Mouse (Mus musculus) stomach, postnatal 0 days (tissue): ENCODE measurements around the gene Trank1. TPM values are rescaled to one million over a fixed set of nuclear protein-coding genes. Genes with fewer than 3 reads are reported as not detected.

Experiments
- ATAC-seq: fragments of 200-750 bp; cut with Nextera tagmentation; 2 replicates; pipeline ENCODE4 v1.8.0; 2017; ENCODE audit not compliant: low FRiP score, low TSS enrichment
- DNase-seq: peaks from one replicate; pipeline ENCODE4 v3.0.0-alpha.2; 2016; ENCODE audit warnings: low spot score
- H3K27ac ChIP-seq: fragments of 300-500 bp; sonication (generic); replicated peaks from 2 replicates; pipeline ENCODE4 v1.5.1; 2014; ENCODE audit warnings: mild to moderate bottlenecking, control low read depth
- H3K27me3 ChIP-seq: fragments of 300-500 bp; sonication (generic); 2 replicates; pipeline ENCODE4 v1.6.1; 2014; ENCODE audit warnings: low read length; ENCODE audit not compliant: control insufficient read depth, insufficient read depth
- H3K36me3 ChIP-seq: fragments of 300-500 bp; sonication (generic); 2 replicates; pipeline ENCODE4 v1.6.1; 2014; ENCODE audit warnings: low read length, mixed read lengths; ENCODE audit not compliant: control insufficient read depth, insufficient read depth
- H3K4me1 ChIP-seq: fragments of 300-500 bp; sonication (generic); replicated peaks from 2 replicates; pipeline ENCODE4 v1.6.1; 2014; ENCODE audit warnings: antibody characterized with exemption; ENCODE audit not compliant: control insufficient read depth, insufficient read depth
- H3K4me2 ChIP-seq: fragments of 300-500 bp; sonication (generic); replicated peaks from 2 replicates; pipeline ENCODE4 v1.6.1; 2014; ENCODE audit warnings: low read depth, mild to moderate bottlenecking, control low read depth, moderate library complexity
- H3K4me3 ChIP-seq: fragments of 300-500 bp; sonication (generic); 2 replicates; pipeline ENCODE4 v1.5.1; 2014; ENCODE audit warnings: low read depth, low read length, control low read depth
- H3K9ac ChIP-seq: fragments of 300-500 bp; sonication (generic); 2 replicates; pipeline ENCODE4 v1.6.1; 2014; ENCODE audit warnings: mild to moderate bottlenecking, low read length, control low read depth, mixed read lengths
- H3K9me3 ChIP-seq: fragments of 300-500 bp; sonication (generic); 2 replicates; pipeline ENCODE4 v1.6.1; 2016; ENCODE audit warnings: low read length; ENCODE audit not compliant: control insufficient read depth
- CTCF ChIP-seq: IDR thresholded peaks from 2 replicates; pipeline ENCODE4 v1.5.1; 2016; ENCODE audit warnings: antibody characterized with exemption, low read depth, mild to moderate bottlenecking, moderate library complexity
- EP300 ChIP-seq: optimal IDR thresholded peaks from 2 replicates; pipeline ENCODE3; 2016; ENCODE audit warnings: antibody characterized with exemption
- WGBS: fragments of 180-500 bp; shearing (Covaris S2); extraction: QIAGEN DNeasy Blood & Tissue Kit; methylation state at CpG from one replicate; pipeline ENCODE4 v1.1.7; 2014; 5-methylcytosine and 5-hydroxymethylcytosine counted together
- polyA plus RNA-seq: library from polyadenylated mRNA; unstranded; fragments of >200 nt; fragmentation: Nextera tagmentation; extraction: Ambion mirVana; gene quantifications from 2 replicates; pipeline ENCODE4 v1.2.1, GENCODE M21; 2015

Gene Trank1
- polyA plus RNA-seq, 1 experiment from 2014 or later = 0.16 TPM

- Histone ChIP-seq H3K36me3 (no peaks in the 10 kb centered on the region), H3K9ac (no peak overlapping the region), H3K9me3 (no peaks in the 10 kb centered on the region), H3K27ac (no peak overlapping the region), H3K4me1 (no peaks in the 10 kb centered on the region), H3K27me3 (no peaks in the 10 kb centered on the region), H3K4me2 (no peak overlapping the region), H3K4me3 (no peak overlapping the region)
- DNase-seq = no peak
- TF ChIP-seq CTCF (no peak), EP300 (no peak)
- 67% methylated on average over 4 of the region's 4 CpGs for WGBS
- no peak for ATAC-seq
These were observed 9.4 kb downstream of the Trank1 start for GRCm38 (mm10) chr9:111320912-111321311.

DNA sequence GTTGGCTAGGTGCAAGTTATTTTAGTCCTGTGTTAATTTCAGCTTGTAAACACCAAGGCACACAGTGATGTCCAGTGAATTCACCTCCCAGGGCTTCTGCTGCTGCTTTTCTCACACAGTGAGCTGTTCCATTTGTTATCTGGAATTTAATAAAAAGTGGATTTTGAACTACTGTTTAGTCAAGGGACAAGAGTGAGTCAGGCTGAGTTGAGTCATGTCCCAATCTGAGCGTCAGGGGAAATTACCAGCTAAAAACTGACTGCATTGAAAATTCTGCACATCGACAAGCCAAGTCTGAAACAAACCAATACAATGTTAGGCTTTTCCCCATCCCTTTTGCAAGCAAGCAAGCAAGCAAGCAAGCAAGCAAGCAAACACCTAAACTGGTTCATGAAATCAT, 13.3 kb downstream of the Trank1 start:
- H3K4me1 ChIP-seq = no peaks in the 10 kb centered on the region
- no peak for DNase-seq
- no peak for TF ChIP-seq EP300
- H3K27me3 ChIP-seq = no peaks in the 10 kb centered on the region
- WGBS = 47% methylated on average over 2 of the region's 2 CpGs
- no peak overlapping the region for H3K27ac ChIP-seq
- no peak overlapping the region for H3K4me2 ChIP-seq
- H3K9me3 ChIP-seq = no peaks in the 10 kb centered on the region
- H3K4me3 ChIP-seq = no peak overlapping the region
- no peak overlapping the region for H3K9ac ChIP-seq
- no peak for ATAC-seq
- no peaks in the 10 kb centered on the region for H3K36me3 ChIP-seq

GRCm38 (mm10) chr9:111329881-111330280, 18.3 kb downstream of the Trank1 start:
- no peak for ATAC-seq
- H3K27ac ChIP-seq = no peak overlapping the region
- H3K4me1 ChIP-seq = no peaks in the 10 kb centered on the region
- no peaks in the 10 kb centered on the region for H3K9me3 ChIP-seq
- no peak overlapping the region for H3K4me2 ChIP-seq
- 85% methylated on average over 4 of the region's 4 CpGs for WGBS
- no peak for DNase-seq
- no peak for TF ChIP-seq EP300
- TF ChIP-seq CTCF = no peak
- H3K9ac ChIP-seq = no peak overlapping the region
- H3K27me3 ChIP-seq = no peaks in the 10 kb centered on the region
- H3K4me3 ChIP-seq = no peak overlapping the region
- no peaks in the 10 kb centered on the region for H3K36me3 ChIP-seq

GRCm38 (mm10) chr9:111333790-111334189, 22.3 kb downstream of the Trank1 start:
- no peaks in the 10 kb centered on the region for H3K27me3 ChIP-seq
- no peaks in the 10 kb centered on the region for H3K9me3 ChIP-seq
- TF ChIP-seq EP300 (no peak), CTCF (no peak)
- no peaks in the 10 kb centered on the region for H3K4me1 ChIP-seq
- no peaks in the 10 kb centered on the region for H3K36me3 ChIP-seq
- H3K4me2 ChIP-seq = no peak overlapping the region
- no peak overlapping the region for H3K27ac ChIP-seq
- ATAC-seq (no peak), DNase-seq (no peak)
- WGBS = 69% methylated on average over 2 of the region's 2 CpGs
- H3K9ac ChIP-seq = no peak overlapping the region
- H3K4me3 ChIP-seq = no peak overlapping the region

DNA sequence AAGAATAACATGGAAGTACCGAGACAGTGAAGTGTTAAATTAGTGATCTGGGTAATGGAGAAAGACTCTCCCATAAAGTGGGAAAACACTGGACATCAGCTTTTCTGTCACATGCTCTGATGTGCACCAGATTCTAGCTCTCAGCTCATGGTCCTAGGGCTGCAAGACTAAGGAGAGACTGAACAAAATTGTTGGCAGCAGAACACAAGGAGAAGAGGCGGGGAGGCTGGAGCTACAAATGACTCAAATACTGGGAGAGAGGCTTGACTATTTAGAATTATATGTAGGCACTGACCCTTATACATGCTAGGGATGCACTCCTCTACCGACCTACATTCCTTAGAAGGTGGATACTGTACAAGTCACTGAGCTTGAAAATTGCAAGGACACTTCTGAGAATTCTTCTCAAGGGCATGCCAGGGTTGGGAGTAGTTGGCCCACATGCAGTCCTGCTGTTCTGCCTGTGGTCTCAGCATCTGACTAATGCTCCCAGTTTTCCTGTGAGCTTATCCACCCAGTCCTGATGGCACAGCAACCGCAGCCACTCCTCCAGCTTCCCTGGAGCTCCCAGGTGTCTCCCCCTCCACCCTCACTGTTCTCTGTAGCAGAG, 23.1 kb downstream of the Trank1 start:
- WGBS = 68% methylated on average over 4 of the region's 4 CpGs
- no peaks in the 10 kb centered on the region for H3K4me1 ChIP-seq
- H3K9ac ChIP-seq = no peak overlapping the region
- TF ChIP-seq EP300 = no peak
- TF ChIP-seq CTCF = no peak
- H3K27me3 ChIP-seq = no peaks in the 10 kb centered on the region
- H3K27ac ChIP-seq = no peak overlapping the region
- H3K9me3 ChIP-seq = no peaks in the 10 kb centered on the region
- ATAC-seq = no peak
- H3K36me3 ChIP-seq = no peaks in the 10 kb centered on the region
- no peak for DNase-seq
- H3K4me3 ChIP-seq = no peak overlapping the region
- no peak overlapping the region for H3K4me2 ChIP-seq

DNA sequence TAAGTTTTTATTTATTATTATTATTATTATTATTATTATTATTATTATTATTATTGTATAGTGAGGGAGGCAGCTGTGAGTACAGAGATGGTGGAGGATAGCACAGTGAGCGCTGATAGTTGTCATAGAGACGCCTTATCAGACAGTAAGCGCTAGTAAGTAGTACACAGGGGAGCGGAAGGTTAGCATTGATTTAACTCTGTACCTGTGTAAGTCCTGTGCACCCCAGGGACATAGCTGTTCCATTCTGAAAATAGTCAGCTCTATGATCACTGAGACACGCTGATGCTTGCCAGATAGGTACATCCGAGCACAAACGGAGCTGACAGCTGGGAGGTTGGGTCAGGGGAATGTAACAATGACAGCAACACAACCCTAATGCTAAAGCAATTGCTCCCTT, 39.7 kb downstream of the Trank1 start:
- TF ChIP-seq EP300 = no peak
- H3K4me2 ChIP-seq = no peak overlapping the region
- no peak overlapping the region for H3K9ac ChIP-seq
- no peaks in the 10 kb centered on the region for H3K36me3 ChIP-seq
- H3K9me3 ChIP-seq = no peaks in the 10 kb centered on the region
- no peak overlapping the region for H3K27ac ChIP-seq
- H3K27me3 ChIP-seq = no peaks in the 10 kb centered on the region
- no peak for ATAC-seq
- DNase-seq = no peak
- 67% methylated on average over 7 of the region's 7 CpGs for WGBS
- H3K4me1 ChIP-seq = no peaks in the 10 kb centered on the region
- H3K4me3 ChIP-seq = no peak overlapping the region
